Mouse (Mus musculus) olfactory bulb, adult 2 months (tissue): ENCODE measurements around the gene Mlxip.

Experiments used
- CTCF ChIP-seq: fragments of 200-500 bp; IDR thresholded peaks from 2 replicates; pipeline ENCODE4 v1.5.1; 2012; ENCODE audit warnings: low read depth, mild to moderate bottlenecking, low read length, moderate library complexity; ENCODE audit not compliant: insufficient read depth
- POLR2A ChIP-seq: fragments of 200-500 bp; IDR thresholded peaks from 2 replicates; pipeline ENCODE4 v1.6.1; 2012; ENCODE audit warnings: mild to moderate bottlenecking, low read depth, low read length, moderate library complexity; ENCODE audit not compliant: insufficient read depth

DNA sequence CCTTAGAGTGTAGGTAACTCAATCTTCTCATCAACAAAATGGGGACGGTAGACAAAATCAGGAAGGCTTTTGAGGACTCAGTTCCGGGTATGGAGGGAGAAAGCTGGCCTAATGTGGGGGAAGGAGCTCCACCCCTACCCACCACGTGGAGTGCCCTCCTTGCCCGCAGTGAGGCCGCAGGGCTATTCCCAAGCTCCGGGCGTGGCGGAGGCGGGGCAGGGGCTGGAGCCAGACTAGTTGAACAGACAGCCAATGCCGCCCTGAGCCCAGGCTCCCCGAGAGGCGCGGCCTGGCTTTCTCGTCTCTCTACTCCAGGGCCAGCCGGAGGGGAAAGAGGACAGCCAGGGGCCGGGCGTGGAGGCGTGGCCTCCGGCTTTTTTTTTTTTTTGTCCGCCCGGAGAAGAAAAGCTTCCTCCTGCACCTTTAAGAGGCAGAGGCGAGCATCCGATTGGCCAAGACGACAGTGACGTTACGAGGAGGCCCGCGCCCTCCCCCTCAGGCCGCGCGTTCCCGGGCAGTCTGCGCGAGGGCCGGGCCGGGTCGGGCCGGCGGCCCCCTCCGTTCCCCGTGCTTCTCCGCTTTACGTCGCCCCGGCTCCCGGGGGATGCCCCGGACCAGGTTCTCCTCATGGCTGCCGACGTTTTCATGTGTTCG is at the start of gene Mlxip:
- TF ChIP-seq CTCF = no peak
- TF ChIP-seq POLR2A = peak; percentile 95
